Mouse (Mus musculus): Measurements from ENCODE around the gene Osbpl7. TPM values are rescaled to one million over a fixed set of nuclear protein-coding genes. Genes with fewer than 3 reads are reported as not detected.

Gene Osbpl7
- total RNA-seq (2023): 10 to 100 TPM; 21.7 to 24.6 TPM

GRCm38 (mm10) chr11:97050216-97050943 is at the start of gene Osbpl7:
TSS of gene Osbpl7 (plus strand) at chr11:97050628.

GRCm38 (mm10) chr11:97013121-97013670 is 37.2 kb upstream of the Osbpl7 start, which contains the start of gene Sp6:
TSS of gene Sp6 (plus strand) at chr11:97013394.

GRCm38 (mm10) chr11:97029686-97030417 is 20.6 kb upstream of the Osbpl7 start, which contains the start of gene Scrn2:
TSS of gene Scrn2 (plus strand) at chr11:97029938.

GRCm38 (mm10) chr11:97041022-97041899 is 9.2 kb upstream of the Osbpl7 start, which contains the start of the genes Lrrc46 and Mrpl10:
TSS of gene Lrrc46 (minus strand) at chr11:97041407.
TSS of gene Mrpl10 (plus strand) at chr11:97041560.

GRCm38 (mm10) chr11:97114671-97115601 is 64.5 kb downstream of the Osbpl7 start, which contains the start of gene Tbx21:
TSS of gene Tbx21 (minus strand) at chr11:97115331.

Other genes starting within 250 kb of the Osbpl7 start
- 10 to 100 TPM; 40.3 to 46.2 TPM for gene Nfe2l1, start 220.7 kb upstream of the Osbpl7 start, total RNA-seq (2023)
- 1 to 10 TPM in 1 of 2 experiments, under 1 TPM in 1; 0.37 to 1.7 TPM for gene Copz2, start 200.8 kb upstream of the Osbpl7 start, total RNA-seq (2023)
- gene Cdk5rap3, start 134.1 kb upstream of the Osbpl7 start, total RNA-seq (2023): 10 to 100 TPM; 40.4 to 40.6 TPM
- gene Prr15l, start 122.5 kb upstream of the Osbpl7 start, total RNA-seq (2023): under 1 TPM in 1 of 2 experiments, not detected in 1; 0.22 TPM
- 10 to 100 TPM; 13.3 to 14.2 TPM for gene Pnpo, start 106.6 kb upstream of the Osbpl7 start, total RNA-seq (2023)
- gene Sp2, start 67.7 kb upstream of the Osbpl7 start, total RNA-seq (2023): 10 to 100 TPM; 34.4 to 34.8 TPM
- gene Sp6, start 37.2 kb upstream of the Osbpl7 start, total RNA-seq (2023): under 1 TPM in 1 of 2 experiments, not detected in 1; 0.13 TPM
- gene Scrn2, start 20.7 kb upstream of the Osbpl7 start, total RNA-seq (2023): 1 to 10 TPM; 2.3 to 2.5 TPM
- gene Lrrc46, start 9.2 kb upstream of the Osbpl7 start, total RNA-seq (2023): under 1 TPM; 0.68 to 0.90 TPM
- 10 to 100 TPM; 42.0 to 46.7 TPM for gene Mrpl10, start 9.1 kb upstream of the Osbpl7 start, total RNA-seq (2023)
- gene Tbx21, start 64.7 kb downstream of the Osbpl7 start, total RNA-seq (2023): not detected
- 10 to 100 TPM; 42.9 to 43.5 TPM for gene Tbkbp1, start 100.9 kb downstream of the Osbpl7 start, total RNA-seq (2023)
- 10 to 100 TPM; 95.6 to 95.7 TPM for gene Kpnb1, start 137.3 kb downstream of the Osbpl7 start, total RNA-seq (2023)
- 100 to 1,000 TPM; 126 to 162 TPM for gene Npepps, start 230.0 kb downstream of the Osbpl7 start, total RNA-seq (2023)

Measured in neutrophil, adult 83 days (primary cell).